Mouse (Mus musculus): Measurements from ENCODE around the gene Fbxo48. TPM values are rescaled to one million over a fixed set of nuclear protein-coding genes. Genes with fewer than 3 reads are reported as not detected.
A peak's percentile ranks its signal among the peaks of the same experiment; 100 is the strongest.

The Fbxo48 gene
- total and polyA plus RNA-seq, 3 experiments: 6.5 to 10.3 (median 7.0) TPM

- TF ChIP-seq HCFC1 (IDR thresholded peaks at IDR 0.05; ENCODE audit: low read depth, low read length) (no peak), MAX (IDR thresholded peaks at IDR 0.05; ENCODE audit: low read length) (peak; percentile 47; the same call in 1 of the 2 replicates), SIN3A (IDR thresholded peaks at IDR 0.05; ENCODE audit: low read length) (peak; percentile 83), EP300 (IDR thresholded peaks at IDR 0.05; ENCODE audit: low read length) (peak; percentile 89), POLR2A (IDR thresholded peaks at IDR 0.05; ENCODE audit: low read depth, low read length) (no peak), ZKSCAN1 (IDR thresholded peaks at IDR 0.05; ENCODE audit: borderline replicate concordance, low read depth, low read length) (no peak), TCF12 (IDR thresholded peaks at IDR 0.05; ENCODE audit: low read depth, low read length) (peak; percentile 61; the same call in 1 of the 2 replicates), IRF4 (IDR thresholded peaks at IDR 0.05; ENCODE audit: low read depth, low read length) (peak; percentile 49; the same call in 1 of the 2 replicates), UBTF (IDR thresholded peaks at IDR 0.05; ENCODE audit: low read depth, low read length) (no peak), E2F4 (IDR thresholded peaks at IDR 0.05; ENCODE audit: insufficient replicate concordance, low read depth, low read length) (no peak), NRF1 (IDR thresholded peaks at IDR 0.05; ENCODE audit: low read depth, low read length) (no peak), RCOR1 (conservative IDR thresholded peaks at IDR 0.05; ENCODE audit: low read depth, low read length) (no peak), PAX5 (IDR thresholded peaks at IDR 0.05; ENCODE audit: low read length) (no peak), NELFE (IDR thresholded peaks at IDR 0.05; ENCODE audit: low read depth, low read length) (no peak), CTCF (conservative IDR thresholded peaks at IDR 0.05 in 1 of 2, IDR thresholded peaks at IDR 0.05 in 1 of 2; ENCODE audit: low read depth in 2 of 2, low read length in 2 of 2) (no peak), JUN (IDR thresholded peaks at IDR 0.05; ENCODE audit: insufficient read depth, low read depth, low read length) (peak; percentile 88)
Observed at GRCm38 (mm10) chr11:16996818-16997217, 45.6 kb downstream of the Fbxo48 start (continued).

- Histone ChIP-seq H3K36me3 (replicated peaks in 1 of 2; ENCODE audit: control insufficient read depth in 1 of 2, insufficient read depth in 1 of 2, low read length in 1 of 2) (peaks cover 47 to 70% of the 10 kb centered on the region in 2 experiments), H3K4me1 (ENCODE audit: control insufficient read depth in 1 of 2, insufficient read depth in 2 of 2) (peaks cover 21 to 81% of the 10 kb centered on the region in 2 experiments), H3K4me3 (replicated peaks in 1 of 3; ENCODE audit: low read depth in 2 of 3, low read length in 2 of 3, poor library complexity in 1 of 3) (no peak overlapping the region), H3K4me2 (ENCODE audit: insufficient read depth, low read depth, poor library complexity, severe bottlenecking) (peak overlapping the region; percentile 53; the same call in 1 of the 2 replicates), H3K27ac (ENCODE audit: insufficient read depth, low read depth) (no peak overlapping the region), H3K79me2 (replicated peaks; ENCODE audit: control insufficient read depth, extremely low read depth, insufficient read depth, poor library complexity, severe bottlenecking) (peaks cover 70% of the 10 kb centered on the region), H3K9ac (ENCODE audit: insufficient read depth, low read depth) (peak overlapping the region; percentile 24; the same call in 1 of the 2 replicates), H3K9me3 (replicated peaks; ENCODE audit: low read length) (no peaks in the 10 kb centered on the region), H3K27me3 (replicated peaks) (no peaks in the 10 kb centered on the region)
- no peak for DNase-seq (ENCODE audit: extremely low read depth)
- in situ Hi-C loops (cut with MboI; ENCODE audit: low pct_ligation_motif_present, low pct_unique_long_range_greater_than_20kb, low sequenced_read_pairs) (no loop called here), dilution Hi-C loops (cut with MboI; ENCODE audit: extremely low pct_ligation_motif_present, extremely low pct_unique_long_range_greater_than_20kb, low sequenced_read_pairs) (no loop called here)
- 0 out of 2 replicates have a peak, but pooled peaks have one; percentile 17 for TF ChIP-seq ETS1 (conservative IDR thresholded peaks at IDR 0.05; ENCODE audit: low read depth, low read length)
- no peak for TF ChIP-seq EP300 (IDR thresholded peaks at IDR 0.05; ENCODE audit: low read length)
- no peak for TF ChIP-seq MYC (IDR thresholded peaks at IDR 0.05; ENCODE audit: low read depth, low read length)
- TF ChIP-seq PAX5 (IDR thresholded peaks at IDR 0.05; ENCODE audit: low read length): no peak
- TF ChIP-seq MEF2A (IDR thresholded peaks at IDR 0.05; ENCODE audit: borderline replicate concordance, low read depth, low read length): peak; percentile 72; the same call in 1 of the 2 replicates
- TF ChIP-seq JUND (conservative IDR thresholded peaks at IDR 0.05; ENCODE audit: low read depth, low read length): no peak
- no peak for TF ChIP-seq KAT2A (IDR thresholded peaks at IDR 0.05; ENCODE audit: insufficient replicate concordance, low read length)
- no peak for TF ChIP-seq MAX (IDR thresholded peaks at IDR 0.05; ENCODE audit: low read length)
- TF ChIP-seq UBTF (IDR thresholded peaks at IDR 0.05; ENCODE audit: low read depth, low read length): no peak
- no peak for TF ChIP-seq MAFK (IDR thresholded peaks at IDR 0.05; ENCODE audit: insufficient replicate concordance, low read length)
- TF ChIP-seq BHLHE40 (IDR thresholded peaks at IDR 0.05; ENCODE audit: low read depth, low read length): no peak
Observed at GRCm38 (mm10) chr11:16997465-16997864, 46.3 kb downstream of the Fbxo48 start.
